Mouse (Mus musculus) neural tube, embryonic 12.5 days (tissue): ENCODE results near the gene Sf3b5. TPM values are rescaled to one million over a fixed set of nuclear protein-coding genes. Genes with fewer than 3 reads are reported as not detected.

Source experiments
- ATAC-seq: fragments of 200-750 bp; cut with Nextera tagmentation; 2 replicates; pipeline ENCODE4 v1.8.0; 2017; ENCODE audit warnings: low read depth, mild to moderate bottlenecking, moderate TSS enrichment, moderate library complexity; ENCODE audit not compliant: low FRiP score
- H3K27ac ChIP-seq: fragments of 300-500 bp; sonication (generic); 2 replicates; pipeline ENCODE4 v1.5.1; 2016
- H3K27me3 ChIP-seq: fragments of 300-500 bp; sonication (generic); replicated peaks from 2 replicates; pipeline ENCODE4 v1.6.1; 2016; ENCODE audit warnings: mild to moderate bottlenecking
- H3K36me3 ChIP-seq: fragments of 300-500 bp; sonication (generic); 2 replicates; pipeline ENCODE4 v1.6.1; 2016; ENCODE audit warnings: mild to moderate bottlenecking
- H3K4me1 ChIP-seq: fragments of 300-500 bp; sonication (generic); 2 replicates; pipeline ENCODE4 v1.6.1; 2016
- H3K4me2 ChIP-seq: fragments of 300-500 bp; sonication (generic); replicated peaks from 2 replicates; pipeline ENCODE4 v1.6.1; 2016; ENCODE audit warnings: mild to moderate bottlenecking
- H3K4me3 ChIP-seq: fragments of 300-500 bp; sonication (generic); 2 replicates; pipeline ENCODE4 v1.5.1; 2016
- H3K9ac ChIP-seq: fragments of 300-500 bp; sonication (generic); 2 replicates; pipeline ENCODE4 v1.6.1; 2016; ENCODE audit warnings: mild to moderate bottlenecking
- H3K9me3 ChIP-seq: fragments of 300-500 bp; sonication (generic); 2 replicates; pipeline ENCODE4 v1.6.1; 2016; ENCODE audit warnings: mild to moderate bottlenecking
- WGBS: fragments of 180-500 bp; shearing (Covaris S2); methylation state at CpG from one replicate; pipeline ENCODE4 v1.1.7; 2016; 5-methylcytosine and 5-hydroxymethylcytosine counted together
- polyA plus RNA-seq: library from polyadenylated mRNA; unstranded; fragments of >200 nt; fragmentation: Nextera tagmentation; extraction: Ambion mirVana; gene quantifications from 2 replicates; pipeline ENCODE4 v1.2.1, GENCODE M21; 2016

The Sf3b5 gene
- polyA plus RNA-seq, 1 experiment from 2014 or later: 30.4 TPM

DNA sequence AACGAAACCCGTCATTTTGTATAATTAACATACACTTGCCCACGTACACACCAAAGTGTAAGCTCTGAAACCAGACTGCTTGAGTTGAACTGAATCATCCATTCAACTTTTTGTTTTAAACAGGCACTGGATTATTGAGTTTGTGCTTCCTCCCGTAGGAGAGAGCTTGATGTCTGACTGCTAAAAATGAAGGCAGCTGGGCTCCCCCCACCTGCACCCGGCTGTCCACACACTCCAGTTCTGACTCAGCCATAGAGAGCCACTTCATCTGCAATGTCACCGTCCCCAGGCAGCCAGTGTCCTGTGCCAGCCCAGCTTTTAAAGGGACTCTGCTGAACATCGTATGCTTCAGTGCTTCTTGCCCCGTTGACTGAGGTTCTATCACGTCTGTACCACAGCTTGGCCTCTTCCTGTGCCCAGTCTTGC is 27.3 kb upstream of the Sf3b5 start:
- ATAC-seq: no peak
- no peak overlapping the region for H3K27ac ChIP-seq
- H3K4me3 ChIP-seq: no peak overlapping the region
- H3K36me3 ChIP-seq: no peaks in the 10 kb centered on the region
- H3K4me2 ChIP-seq: no peak overlapping the region
- no peaks in the 10 kb centered on the region for H3K27me3 ChIP-seq
- no peaks in the 10 kb centered on the region for H3K4me1 ChIP-seq
- H3K9ac ChIP-seq: no peak overlapping the region
- 81% methylated on average over 9 of the region's 9 CpGs for WGBS
- no peaks in the 10 kb centered on the region for H3K9me3 ChIP-seq

DNA sequence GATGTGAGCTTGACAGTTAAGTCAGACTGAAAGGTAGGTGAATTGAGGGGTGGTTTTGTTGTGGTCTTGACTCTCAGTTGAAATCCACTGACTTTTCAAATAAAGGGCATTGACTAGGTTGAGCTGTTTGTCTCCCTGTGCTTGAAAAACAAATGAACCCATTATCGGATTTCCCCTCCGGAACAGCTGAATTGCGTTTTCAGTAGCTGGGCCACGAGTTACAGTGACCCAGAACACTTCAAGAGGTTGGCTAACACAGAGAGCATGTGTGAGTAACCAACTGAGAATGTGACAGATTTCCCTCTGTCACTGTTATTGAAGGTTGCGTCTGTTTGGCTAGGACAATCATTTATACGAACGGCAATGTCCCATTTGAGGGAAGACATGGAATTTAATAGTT is 24.1 kb upstream of the Sf3b5 start:
- Histone ChIP-seq H3K27ac (no peak overlapping the region), H3K9me3 (no peaks in the 10 kb centered on the region), H3K4me2 (no peak overlapping the region), H3K9ac (no peak overlapping the region), H3K4me1 (no peaks in the 10 kb centered on the region), H3K27me3 (no peaks in the 10 kb centered on the region), H3K4me3 (no peak overlapping the region), H3K36me3 (no peaks in the 10 kb centered on the region)
- WGBS: 68% methylated on average over 7 of the region's 7 CpGs
- no peak for ATAC-seq

DNA sequence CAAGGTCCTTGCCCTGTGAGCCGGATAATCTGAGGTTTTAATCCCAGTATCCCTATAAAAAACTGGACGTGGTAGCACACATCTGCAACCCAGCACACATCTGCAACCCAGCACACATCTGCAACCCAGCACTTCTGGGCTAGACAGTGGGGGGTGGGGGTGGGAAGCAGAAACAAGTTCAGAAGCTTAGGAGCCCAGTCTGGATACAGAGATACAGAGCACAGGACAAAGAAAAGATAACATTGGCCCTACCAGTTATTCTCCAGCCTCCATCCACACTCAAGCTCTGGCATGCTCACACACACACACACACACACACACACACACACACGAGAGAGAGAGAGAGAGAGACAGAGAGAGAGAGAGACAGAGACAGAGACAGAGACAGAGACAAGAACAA is 21.6 kb upstream of the Sf3b5 start:
- H3K4me1 ChIP-seq: no peaks in the 10 kb centered on the region
- no peak overlapping the region for H3K4me3 ChIP-seq
- no peak overlapping the region for H3K27ac ChIP-seq
- no peak overlapping the region for H3K4me2 ChIP-seq
- H3K36me3 ChIP-seq: no peaks in the 10 kb centered on the region
- ATAC-seq: no peak
- no peaks in the 10 kb centered on the region for H3K27me3 ChIP-seq
- 77% methylated on average over 3 of the region's 3 CpGs for WGBS
- H3K9me3 ChIP-seq: no peaks in the 10 kb centered on the region
- no peak overlapping the region for H3K9ac ChIP-seq

DNA sequence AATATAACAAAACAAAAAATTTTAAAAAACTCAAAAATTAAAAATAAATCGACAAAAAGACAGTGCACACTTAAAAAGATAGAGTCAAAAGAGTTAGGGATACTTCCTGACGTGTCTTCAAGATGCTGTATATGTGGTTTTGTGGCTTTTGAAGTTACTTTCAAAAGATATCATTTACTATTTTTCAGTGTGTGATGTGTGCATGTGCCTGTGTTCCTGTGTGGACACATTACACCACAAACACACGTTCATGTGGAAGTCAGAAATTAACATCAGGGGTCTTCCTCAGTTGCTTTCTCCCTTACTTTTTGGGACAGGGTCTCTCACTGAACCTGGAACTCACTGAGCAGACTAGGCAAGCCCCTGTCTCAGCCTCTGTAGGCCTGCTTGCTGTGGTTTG is 20.1 kb upstream of the Sf3b5 start:
- Histone ChIP-seq H3K27me3 (no peaks in the 10 kb centered on the region), H3K4me3 (no peak overlapping the region), H3K4me1 (no peaks in the 10 kb centered on the region), H3K9ac (no peak overlapping the region), H3K36me3 (no peaks in the 10 kb centered on the region), H3K27ac (no peak overlapping the region), H3K4me2 (no peak overlapping the region), H3K9me3 (no peaks in the 10 kb centered on the region)
- 93% methylated on average over 3 of the region's 3 CpGs for WGBS
- ATAC-seq: no peak

DNA sequence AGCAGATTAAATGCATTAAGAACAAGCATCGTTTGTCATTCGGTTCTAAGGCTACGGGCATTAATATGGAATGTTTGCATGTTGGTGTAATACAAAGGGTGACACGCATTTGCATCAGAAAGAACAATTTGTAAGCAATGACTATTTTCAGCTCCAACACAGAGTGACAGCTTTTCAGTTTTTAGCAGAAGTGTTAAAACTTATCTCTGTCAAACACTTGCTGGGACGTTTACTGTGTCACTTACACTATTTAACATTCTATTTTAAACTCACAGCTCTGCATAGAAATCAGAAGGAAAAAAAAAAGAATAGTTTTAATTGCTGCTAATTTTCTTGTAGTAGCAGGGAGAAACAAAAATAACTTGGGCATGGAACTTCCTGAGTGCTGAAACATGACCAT is 18.7 kb upstream of the Sf3b5 start:
- Histone ChIP-seq H3K27ac (no peak overlapping the region), H3K27me3 (no peaks in the 10 kb centered on the region), H3K4me2 (no peak overlapping the region), H3K4me1 (no peaks in the 10 kb centered on the region), H3K9me3 (no peaks in the 10 kb centered on the region), H3K9ac (no peak overlapping the region), H3K4me3 (no peak overlapping the region), H3K36me3 (no peaks in the 10 kb centered on the region)
- WGBS: 57% methylated on average over 5 of the region's 5 CpGs
- ATAC-seq: no peak

DNA sequence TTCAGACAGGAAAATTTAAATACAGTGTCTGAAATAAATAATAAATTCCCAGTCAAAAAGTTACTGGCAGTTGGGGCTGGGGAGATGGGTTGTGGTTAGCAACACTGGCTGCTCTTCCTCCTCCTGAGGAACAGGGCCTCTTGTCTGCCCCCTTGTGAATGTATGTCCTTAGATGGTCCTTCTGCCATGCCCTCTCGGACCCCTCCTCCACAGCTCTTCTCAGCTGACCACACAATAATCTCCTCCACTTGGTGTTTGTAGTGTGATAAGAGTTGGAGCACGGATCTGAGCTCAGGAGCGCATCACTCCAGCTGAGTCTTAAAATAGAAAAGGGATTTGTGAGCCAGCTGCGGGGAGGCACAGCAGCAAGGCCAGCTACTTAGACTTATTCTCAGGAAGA is 18.2 kb upstream of the Sf3b5 start:
- Histone ChIP-seq H3K4me3 (no peak overlapping the region), H3K4me1 (no peaks in the 10 kb centered on the region), H3K9ac (no peak overlapping the region), H3K4me2 (no peak overlapping the region), H3K27me3 (no peaks in the 10 kb centered on the region), H3K9me3 (no peaks in the 10 kb centered on the region), H3K36me3 (no peaks in the 10 kb centered on the region), H3K27ac (no peak overlapping the region)
- no peak for ATAC-seq
- 76% methylated on average over 4 of the region's 4 CpGs for WGBS

DNA sequence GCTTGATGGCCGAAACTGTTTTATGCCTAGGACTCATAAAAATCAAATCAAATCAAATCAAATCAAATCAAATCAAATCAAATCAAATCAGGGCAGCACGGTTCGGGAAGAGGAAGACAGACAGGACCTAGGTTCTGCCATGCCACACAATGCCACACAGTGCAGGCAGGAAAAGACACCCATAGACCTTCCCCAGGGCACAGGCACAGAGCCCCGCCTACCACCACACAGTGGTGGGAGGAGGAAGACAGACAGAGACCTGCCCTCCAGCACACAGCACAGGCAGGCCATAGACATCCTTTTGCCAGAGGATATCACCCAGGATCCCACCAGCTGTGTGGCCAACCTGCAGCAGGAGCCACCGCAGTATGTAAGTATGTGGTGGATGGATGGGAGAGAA is 13.2 kb upstream of the Sf3b5 start:
- Histone ChIP-seq H3K4me2 (no peak overlapping the region), H3K27ac (no peak overlapping the region), H3K27me3 (no peaks in the 10 kb centered on the region), H3K36me3 (no peaks in the 10 kb centered on the region), H3K9ac (no peak overlapping the region), H3K4me1 (no peaks in the 10 kb centered on the region), H3K4me3 (no peak overlapping the region), H3K9me3 (no peaks in the 10 kb centered on the region)
- 84% methylated on average over 5 of the region's 5 CpGs for WGBS
- ATAC-seq: no peak

DNA sequence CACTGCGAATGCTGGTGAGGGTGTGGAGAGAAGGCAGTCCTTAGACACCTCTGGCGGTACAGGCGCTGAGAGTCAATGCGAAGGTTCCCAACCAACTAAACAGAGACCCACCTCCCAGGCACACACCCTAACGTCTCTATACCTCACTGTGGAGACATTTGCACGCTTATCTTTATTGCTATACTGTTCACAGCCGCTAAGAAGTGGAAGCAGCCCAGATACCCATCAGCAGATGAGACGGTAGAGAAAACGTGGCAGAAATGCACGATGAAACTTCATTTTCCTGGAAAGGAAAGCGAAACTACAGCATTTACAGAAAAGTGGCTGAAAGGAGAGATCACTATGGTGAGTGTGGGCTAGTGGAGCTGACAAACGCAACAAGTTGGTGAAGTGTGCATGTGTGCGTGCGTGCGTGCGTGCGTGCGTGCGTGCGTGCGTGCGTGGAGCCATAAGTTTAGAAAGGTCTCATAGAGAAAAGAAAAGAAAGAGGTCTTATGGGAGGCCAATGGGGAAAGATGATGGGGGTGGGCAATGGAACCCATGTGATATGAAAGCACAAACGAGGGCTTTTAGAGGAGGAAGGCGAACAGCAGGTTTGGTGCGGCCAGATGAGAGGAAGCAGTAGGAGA is 11.6 kb upstream of the Sf3b5 start:
- 92% methylated on average over 25 of the region's 25 CpGs for WGBS
- Histone ChIP-seq H3K4me1 (no peaks in the 10 kb centered on the region), H3K36me3 (no peaks in the 10 kb centered on the region), H3K4me2 (no peak overlapping the region), H3K4me3 (no peak overlapping the region), H3K9ac (no peak overlapping the region), H3K27ac (no peak overlapping the region), H3K9me3 (no peaks in the 10 kb centered on the region), H3K27me3 (no peaks in the 10 kb centered on the region)
- ATAC-seq: no peak

DNA sequence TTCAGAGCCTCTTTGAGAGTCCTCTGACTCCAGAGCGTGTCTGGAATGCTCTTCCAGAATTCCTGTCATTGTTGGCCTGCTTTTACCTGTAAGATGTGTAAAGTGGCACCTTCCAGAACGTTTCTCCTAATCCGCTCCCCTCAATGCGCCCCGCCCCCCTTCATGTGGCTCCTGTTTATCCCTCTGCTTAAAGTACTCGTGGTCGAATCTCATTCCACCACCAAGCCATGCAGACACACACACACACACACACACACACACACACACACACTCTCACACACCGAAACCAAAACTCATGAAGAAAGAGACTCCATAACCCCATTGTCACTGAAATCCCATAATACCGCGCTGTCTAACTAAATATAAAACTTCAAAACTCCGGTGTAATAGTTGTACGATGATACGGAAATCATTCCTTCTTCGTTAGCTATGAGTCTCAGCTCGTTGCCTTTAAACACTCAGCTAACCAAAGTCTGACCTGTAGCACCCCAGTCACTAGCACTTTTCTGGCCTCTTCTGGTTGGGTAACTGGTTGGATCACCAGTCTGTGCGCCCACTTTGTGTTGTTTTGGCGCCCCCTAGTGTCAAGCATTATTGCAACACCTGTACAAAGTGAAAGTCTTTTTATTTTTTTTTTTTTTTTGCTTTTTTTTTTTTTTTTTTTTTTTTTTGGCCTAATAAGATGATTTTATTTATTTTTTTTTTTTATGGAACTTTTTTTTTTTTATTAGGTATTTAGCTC is 8.2 kb upstream of the Sf3b5 start:
- H3K27ac ChIP-seq: no peak overlapping the region
- WGBS: 48% methylated on average over 17 of the region's 17 CpGs
- ATAC-seq: peak; percentile 68; the same call in 1 of the 2 replicates
- no peaks in the 10 kb centered on the region for H3K4me1 ChIP-seq
- no peak overlapping the region for H3K4me2 ChIP-seq
- no peaks in the 10 kb centered on the region for H3K9me3 ChIP-seq
- no peak overlapping the region for H3K4me3 ChIP-seq
- no peaks in the 10 kb centered on the region for H3K27me3 ChIP-seq
- no peak overlapping the region for H3K9ac ChIP-seq
- H3K36me3 ChIP-seq: no peaks in the 10 kb centered on the region

DNA sequence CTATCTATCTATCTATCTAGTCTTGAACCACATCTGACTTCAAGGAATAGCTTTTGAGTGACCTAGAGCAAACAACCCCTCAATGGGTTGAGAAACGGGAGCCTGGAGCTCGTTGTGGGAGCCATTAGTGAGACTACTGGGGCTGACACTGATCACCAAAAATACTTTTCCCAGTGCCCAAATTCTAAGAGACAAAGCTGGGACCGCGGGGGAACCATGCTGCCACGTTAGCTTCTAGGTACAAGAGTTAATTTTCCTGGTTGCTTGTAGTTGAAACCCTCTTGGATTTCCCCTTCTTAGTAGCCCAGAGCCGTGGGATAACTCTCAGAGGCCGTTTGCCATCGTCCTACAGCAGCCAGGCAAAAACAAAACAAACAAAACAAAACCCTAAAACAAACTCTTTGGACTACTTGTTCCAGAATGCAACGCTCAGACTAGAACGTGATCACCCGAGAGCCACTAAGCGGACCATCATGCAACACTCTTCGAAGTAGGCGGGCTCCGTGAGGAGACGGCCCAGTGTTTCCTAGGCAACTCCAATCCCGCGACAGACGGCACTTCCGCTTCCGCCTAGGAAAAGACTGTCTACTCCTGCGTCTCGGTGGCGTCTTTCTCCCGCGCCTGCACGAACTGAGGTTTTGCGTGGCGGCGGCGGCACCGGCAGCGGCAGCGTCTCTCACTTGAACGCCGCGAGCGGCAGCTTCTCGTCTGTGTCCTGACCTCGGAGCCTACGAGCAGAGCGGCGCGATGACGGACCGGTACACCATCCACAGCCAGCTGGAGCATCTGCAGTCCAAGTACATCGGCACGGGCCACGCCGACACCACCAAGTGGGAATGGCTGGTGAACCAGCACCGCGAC is 3.0 kb downstream of the Sf3b5 start:
- Histone ChIP-seq H3K4me3 (peak overlapping the region; percentile 67), H3K4me1 (peaks cover 13% of the 10 kb centered on the region), H3K9ac (peak overlapping the region; percentile 76), H3K36me3 (peaks cover 5% of the 10 kb centered on the region), H3K27me3 (no peaks in the 10 kb centered on the region), H3K9me3 (no peaks in the 10 kb centered on the region), H3K27ac (no peak overlapping the region), H3K4me2 (peak overlapping the region; percentile 74)
- 4% methylated on average over 52 of the region's 52 CpGs for WGBS
- ATAC-seq: peak; percentile 100

DNA sequence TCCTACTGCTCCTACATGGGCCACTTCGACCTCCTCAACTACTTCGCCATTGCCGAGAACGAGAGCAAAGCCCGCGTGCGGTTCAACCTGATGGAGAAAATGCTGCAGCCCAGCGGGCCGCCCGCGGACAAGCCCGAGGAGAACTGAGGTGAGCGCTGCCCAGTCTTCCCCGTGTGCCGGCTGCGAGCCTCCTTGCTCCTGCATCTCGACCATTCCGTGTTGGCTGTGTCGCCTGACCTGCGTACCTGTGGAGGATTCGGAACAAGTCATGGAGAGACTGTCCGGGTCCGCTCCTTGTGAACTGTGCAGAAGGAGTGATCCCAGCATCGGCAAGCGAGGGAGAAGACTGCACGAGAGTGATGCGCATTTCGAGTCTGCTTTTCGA is 3.6 kb downstream of the Sf3b5 start:
- 2% methylated on average over 29 of the region's 29 CpGs for WGBS
- Histone ChIP-seq H3K36me3 (peaks cover 5% of the 10 kb centered on the region), H3K27ac (no peak overlapping the region), H3K27me3 (no peaks in the 10 kb centered on the region), H3K4me3 (peak overlapping the region; percentile 67), H3K4me1 (peaks cover 13% of the 10 kb centered on the region), H3K9ac (peak overlapping the region; percentile 76), H3K4me2 (peak overlapping the region; percentile 74), H3K9me3 (no peaks in the 10 kb centered on the region)
- peak; percentile 51; the same call in 1 of the 2 replicates for ATAC-seq

DNA sequence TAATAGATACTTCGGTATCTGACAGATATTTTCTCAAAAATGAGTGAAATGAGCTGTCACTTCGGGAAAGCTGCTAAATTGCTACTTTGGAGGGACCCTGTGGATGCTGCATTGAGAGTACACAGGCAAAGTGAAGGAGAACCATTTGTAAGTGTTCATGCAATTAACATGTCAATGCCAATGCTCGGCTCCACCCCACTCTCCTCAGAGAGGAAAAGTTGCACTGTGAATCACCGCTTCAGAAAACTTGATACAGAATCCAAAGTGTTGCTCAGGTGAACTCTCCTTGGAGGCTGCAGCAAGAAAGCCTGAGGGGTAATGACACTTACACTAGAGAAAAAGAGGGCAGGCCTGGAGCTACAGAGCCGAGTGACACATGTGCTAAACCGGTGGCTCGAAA is 8.9 kb downstream of the Sf3b5 start:
- Histone ChIP-seq H3K36me3 (peaks cover 5% of the 10 kb centered on the region), H3K27ac (no peak overlapping the region), H3K4me1 (peaks cover 12% of the 10 kb centered on the region), H3K4me3 (no peak overlapping the region), H3K9me3 (no peaks in the 10 kb centered on the region), H3K9ac (no peak overlapping the region), H3K27me3 (no peaks in the 10 kb centered on the region), H3K4me2 (no peak overlapping the region)
- 70% methylated on average over 7 of the region's 7 CpGs for WGBS
- ATAC-seq: no peak
